Mouse (Mus musculus): ENCODE measurements around the gene Plekha1.

DNA sequence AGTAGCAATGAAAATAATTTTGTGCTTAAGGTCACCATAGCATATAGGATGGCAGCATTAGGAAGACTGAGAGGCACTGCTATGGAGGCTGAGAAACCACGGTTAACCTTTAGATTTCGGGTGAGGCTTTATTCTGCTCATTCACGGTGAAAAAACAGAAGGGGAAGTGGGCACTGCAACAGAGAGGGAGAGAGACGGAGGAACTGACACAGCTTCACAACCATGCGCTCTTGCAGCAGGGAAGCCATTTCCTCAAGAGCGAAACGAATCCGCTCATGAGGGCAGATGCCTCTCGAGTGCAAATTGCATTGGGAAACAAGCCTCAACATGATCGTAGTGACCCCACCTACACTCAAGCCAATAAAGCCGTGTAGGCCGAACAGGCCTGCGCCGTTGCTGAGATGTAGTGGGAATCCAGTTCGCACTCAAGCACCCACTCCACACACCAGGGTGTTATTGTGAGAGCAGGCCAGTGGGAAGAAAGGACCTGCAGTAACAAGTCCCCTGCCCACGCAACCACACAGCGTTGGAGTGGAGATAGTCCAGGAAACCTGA lies 18.3 kb upstream of the Plekha1 start:
- no peak for TF ChIP-seq E2F4 (IDR thresholded peaks at IDR 0.05; ENCODE audit: insufficient read depth)
- TF ChIP-seq POLR2A (IDR thresholded peaks at IDR 0.05; ENCODE audit: insufficient read length, low read depth): no peak
- TF ChIP-seq CEBPB (IDR thresholded peaks at IDR 0.05; ENCODE audit: insufficient read depth, poor library complexity, severe bottlenecking): no peak
- TF ChIP-seq TCF12 (IDR thresholded peaks at IDR 0.05; ENCODE audit: insufficient read depth, poor library complexity, severe bottlenecking): no peak
